Mouse (Mus musculus): ENCODE measurements around the gene Klhdc9. TPM values are rescaled to one million over a fixed set of nuclear protein-coding genes. Genes with fewer than 3 reads are reported as not detected.

Gene Klhdc9
- polyA plus RNA-seq, 1 experiment from 2014 or later, result 3.0 TPM

- no peak overlapping the region for H3K9ac ChIP-seq (ENCODE audit: low read depth, low read length)
- H3K4me3 ChIP-seq (ENCODE audit: low read depth, low read length), result no peak overlapping the region
- no peak overlapping the region for H3K27ac ChIP-seq (replicated peaks; ENCODE audit: low read depth, low read length)
- H3K4me1 ChIP-seq (ENCODE audit: control insufficient read depth, insufficient read depth, low read length), result peaks cover 7% of the 10 kb centered on the region; the same call in 1 of the 2 replicates
- H3K4me2 ChIP-seq (ENCODE audit: low read depth, low read length), result no peak overlapping the region
- no peaks in the 10 kb centered on the region for H3K36me3 ChIP-seq (ENCODE audit: control insufficient read depth, insufficient read depth, low read length)
- 55% methylated on average over 9 of the region's 9 CpGs for WGBS
- H3K27me3 ChIP-seq (replicated peaks; ENCODE audit: control insufficient read depth, insufficient read depth, low read length), result peaks cover 13% of the 10 kb centered on the region
- peak; percentile 29 for DNase-seq (ENCODE audit: low spot score)
- H3K9me3 ChIP-seq (ENCODE audit: control insufficient read depth, low read length), result no peaks in the 10 kb centered on the region
- ATAC-seq (ENCODE audit: low read depth), result peak; percentile 38; the same call in 1 of the 2 replicates
Observed at GRCm38 (mm10) chr1:171384361-171384760, 23.8 kb upstream of the Klhdc9 start.

- H3K4me3 ChIP-seq (ENCODE audit: low read depth, low read length), result no peak overlapping the region
- H3K9me3 ChIP-seq (ENCODE audit: control insufficient read depth, low read length), result no peaks in the 10 kb centered on the region
- DNase-seq (ENCODE audit: low spot score), result no peak
- H3K4me1 ChIP-seq (ENCODE audit: control insufficient read depth, insufficient read depth, low read length), result peaks cover 7% of the 10 kb centered on the region; the same call in 1 of the 2 replicates
- no peak overlapping the region for H3K4me2 ChIP-seq (ENCODE audit: low read depth, low read length)
- peaks cover 14% of the 10 kb centered on the region for H3K27me3 ChIP-seq (replicated peaks; ENCODE audit: control insufficient read depth, insufficient read depth, low read length)
- WGBS, result 79% methylated on average over 11 of the region's 11 CpGs
- no peak for ATAC-seq (ENCODE audit: low read depth)
- no peak overlapping the region for H3K9ac ChIP-seq (ENCODE audit: low read depth, low read length)
- no peaks in the 10 kb centered on the region for H3K36me3 ChIP-seq (ENCODE audit: control insufficient read depth, insufficient read depth, low read length)
- H3K27ac ChIP-seq (replicated peaks; ENCODE audit: low read depth, low read length), result no peak overlapping the region
Observed at GRCm38 (mm10) chr1:171382096-171382620, 21.6 kb upstream of the Klhdc9 start.

- Histone ChIP-seq H3K9me3 (ENCODE audit: control insufficient read depth, low read length) (no peaks in the 10 kb centered on the region), H3K9ac (ENCODE audit: low read depth, low read length) (0 out of 2 replicates have a peak overlapping the region, but pooled peaks have one; percentile 21), H3K4me3 (ENCODE audit: low read depth, low read length) (peak overlapping the region; percentile 26), H3K27me3 (replicated peaks; ENCODE audit: control insufficient read depth, insufficient read depth, low read length) (peaks cover 14% of the 10 kb centered on the region), H3K27ac (replicated peaks; ENCODE audit: low read depth, low read length) (no peak overlapping the region), H3K4me1 (ENCODE audit: control insufficient read depth, insufficient read depth, low read length) (peaks cover 7% of the 10 kb centered on the region; the same call in 1 of the 2 replicates), H3K36me3 (ENCODE audit: control insufficient read depth, insufficient read depth, low read length) (no peaks in the 10 kb centered on the region), H3K4me2 (ENCODE audit: low read depth, low read length) (peak overlapping the region; percentile 49)
- 5% methylated on average over 31 of the region's 31 CpGs for WGBS
- peak; percentile 77 for DNase-seq (ENCODE audit: low spot score)
- ATAC-seq (ENCODE audit: low read depth), result peak; percentile 66
Observed at GRCm38 (mm10) chr1:171379935-171380599, 19.5 kb upstream of the Klhdc9 start.

GRCm38 (mm10) chr1:171378298-171378697, 17.7 kb upstream of the Klhdc9 start:
- 89% methylated on average over 6 of the region's 6 CpGs for whole genome bisulfite sequencing
- peaks cover 17% of the 10 kb centered on the region for H3K4me1 ChIP-seq (ENCODE audit: control insufficient read depth, insufficient read depth, low read length)
- no peak for DNase-seq (ENCODE audit: low spot score)
- peaks cover 14% of the 10 kb centered on the region for H3K27me3 ChIP-seq (replicated peaks; ENCODE audit: control insufficient read depth, insufficient read depth, low read length)
- H3K9ac ChIP-seq (ENCODE audit: low read depth, low read length), result no peak overlapping the region
- no peak overlapping the region for H3K4me2 ChIP-seq (ENCODE audit: low read depth, low read length)
- no peak overlapping the region for H3K27ac ChIP-seq (replicated peaks; ENCODE audit: low read depth, low read length)
- no peak for ATAC-seq (ENCODE audit: low read depth)
- no peaks in the 10 kb centered on the region for H3K36me3 ChIP-seq (ENCODE audit: control insufficient read depth, insufficient read depth, low read length)
- no peak overlapping the region for H3K4me3 ChIP-seq (ENCODE audit: low read depth, low read length)
- H3K9me3 ChIP-seq (ENCODE audit: control insufficient read depth, low read length), result no peaks in the 10 kb centered on the region

GRCm38 (mm10) chr1:171375646-171376097, 15.1 kb upstream of the Klhdc9 start:
- Histone ChIP-seq H3K9me3 (ENCODE audit: control insufficient read depth, low read length) (no peaks in the 10 kb centered on the region), H3K4me1 (ENCODE audit: control insufficient read depth, insufficient read depth, low read length) (peaks cover 20% of the 10 kb centered on the region), H3K27ac (replicated peaks; ENCODE audit: low read depth, low read length) (no peak overlapping the region; the same call in 1 of the 2 replicates), H3K9ac (ENCODE audit: low read depth, low read length) (no peak overlapping the region), H3K4me2 (ENCODE audit: low read depth, low read length) (no peak overlapping the region), H3K4me3 (ENCODE audit: low read depth, low read length) (no peak overlapping the region), H3K27me3 (replicated peaks; ENCODE audit: control insufficient read depth, insufficient read depth, low read length) (peaks cover 11% of the 10 kb centered on the region), H3K36me3 (ENCODE audit: control insufficient read depth, insufficient read depth, low read length) (no peaks in the 10 kb centered on the region)
- no peak for DNase-seq (ENCODE audit: low spot score)
- no peak for ATAC-seq (ENCODE audit: low read depth)
- WGBS, result 47% methylated on average over 9 of the region's 9 CpGs

GRCm38 (mm10) chr1:171373946-171374345, 13.3 kb upstream of the Klhdc9 start:
- ATAC-seq (ENCODE audit: low read depth) (peak; percentile 37), DNase-seq (ENCODE audit: low spot score) (peak; percentile 70)
- H3K9ac ChIP-seq (ENCODE audit: low read depth, low read length), result 0 out of 2 replicates have a peak overlapping the region, but pooled peaks have one; percentile 2
- no peaks in the 10 kb centered on the region for H3K36me3 ChIP-seq (ENCODE audit: control insufficient read depth, insufficient read depth, low read length)
- peak overlapping the region; percentile 31 for H3K4me2 ChIP-seq (ENCODE audit: low read depth, low read length)
- 2% methylated on average over 4 of the region's 4 CpGs for WGBS
- H3K9me3 ChIP-seq (ENCODE audit: control insufficient read depth, low read length), result no peaks in the 10 kb centered on the region
- H3K27me3 ChIP-seq (replicated peaks; ENCODE audit: control insufficient read depth, insufficient read depth, low read length), result no peaks in the 10 kb centered on the region
- peaks cover 13% of the 10 kb centered on the region for H3K4me1 ChIP-seq (ENCODE audit: control insufficient read depth, insufficient read depth, low read length)
- peak overlapping the region; percentile 77 for H3K27ac ChIP-seq (replicated peaks; ENCODE audit: low read depth, low read length)
- no peak overlapping the region for H3K4me3 ChIP-seq (ENCODE audit: low read depth, low read length)

GRCm38 (mm10) chr1:171372880-171373279, 12.3 kb upstream of the Klhdc9 start:
- Histone ChIP-seq H3K4me2 (ENCODE audit: low read depth, low read length) (0 out of 2 replicates have a peak overlapping the region, but pooled peaks have one; percentile 6), H3K9me3 (ENCODE audit: control insufficient read depth, low read length) (no peaks in the 10 kb centered on the region), H3K27ac (replicated peaks; ENCODE audit: low read depth, low read length) (no peak overlapping the region), H3K9ac (ENCODE audit: low read depth, low read length) (no peak overlapping the region; the same call in 1 of the 2 replicates), H3K4me3 (ENCODE audit: low read depth, low read length) (peak overlapping the region; percentile 16; the same call in 1 of the 2 replicates), H3K36me3 (ENCODE audit: control insufficient read depth, insufficient read depth, low read length) (no peaks in the 10 kb centered on the region), H3K27me3 (replicated peaks; ENCODE audit: control insufficient read depth, insufficient read depth, low read length) (no peaks in the 10 kb centered on the region), H3K4me1 (ENCODE audit: control insufficient read depth, insufficient read depth, low read length) (peaks cover 13% of the 10 kb centered on the region)
- 29% methylated on average over 3 of the region's 3 CpGs for WGBS
- no peak for DNase-seq (ENCODE audit: low spot score)
- no peak for ATAC-seq (ENCODE audit: low read depth)

GRCm38 (mm10) chr1:171369845-171370556, 9.4 kb upstream of the Klhdc9 start, which contains the start of gene Nectin4:
Gene Nectin4, plus strand, starts transcription at chr1:171370099.
- H3K36me3 ChIP-seq (ENCODE audit: control insufficient read depth, insufficient read depth, low read length), result no peaks in the 10 kb centered on the region
- peaks cover 13% of the 10 kb centered on the region for H3K4me1 ChIP-seq (ENCODE audit: control insufficient read depth, insufficient read depth, low read length)
- peak within 1 kb of the TSS; percentile 31 for H3K4me2 ChIP-seq (ENCODE audit: low read depth, low read length)
- no peaks in the 10 kb centered on the region for H3K9me3 ChIP-seq (ENCODE audit: control insufficient read depth, low read length)
- DNase-seq (ENCODE audit: low spot score) (peak; percentile 80), ATAC-seq (ENCODE audit: low read depth) (peak; percentile 80)
- H3K9ac ChIP-seq (ENCODE audit: low read depth, low read length), result peak within 1 kb of the TSS; percentile 46
- peak within 1 kb of the TSS; percentile 16 for H3K4me3 ChIP-seq (ENCODE audit: low read depth, low read length)
- 0 out of 2 replicates have a peak within 1 kb of the TSS, but pooled peaks have one; percentile 34 for H3K27ac ChIP-seq (replicated peaks; ENCODE audit: low read depth, low read length)
- WGBS, result 27% methylated on average over 18 of the region's 20 CpGs
- H3K27me3 ChIP-seq (replicated peaks; ENCODE audit: control insufficient read depth, insufficient read depth, low read length), result no peaks in the 10 kb centered on the region
